Mouse (Mus musculus) kidney, adult 2 months (tissue): ENCODE measurements around the gene Olfr56. TPM values are rescaled to one million over a fixed set of nuclear protein-coding genes. Genes with fewer than 3 reads are reported as not detected.

Source experiments
- DNase-seq: peaks from one replicate; pipeline ENCODE4 v3.0.0; 2021
- H3K27ac ChIP-seq: fragments of 200-500 bp; 2 replicates; pipeline ENCODE4 v1.5.1; 2012; ENCODE audit warnings: low read depth, low read length, control low read depth, inconsistent platforms; ENCODE audit not compliant: insufficient read depth
- H3K27me3 ChIP-seq: fragments of 200-500 bp; replicated peaks from 2 replicates; pipeline ENCODE4 v1.6.1; 2012; ENCODE audit warnings: mild to moderate bottlenecking, moderate library complexity, low read length, inconsistent platforms; ENCODE audit not compliant: control insufficient read depth, insufficient read depth
- H3K36me3 ChIP-seq: fragments of 200-500 bp; 2 replicates; pipeline ENCODE4 v1.6.1; 2012; ENCODE audit warnings: mild to moderate bottlenecking, moderate library complexity, low read length, inconsistent platforms; ENCODE audit not compliant: control insufficient read depth, insufficient read depth
- H3K4me1 ChIP-seq: fragments of 200-500 bp; 2 replicates; pipeline ENCODE4 v1.6.1; 2011; ENCODE audit warnings: low read length; ENCODE audit not compliant: control insufficient read depth, insufficient read depth
- H3K4me3 ChIP-seq: fragments of 200-500 bp; 2 replicates; pipeline ENCODE4 v1.5.1; 2011; ENCODE audit warnings: mild to moderate bottlenecking, low read depth, low read length, control low read depth; ENCODE audit not compliant: insufficient read depth
- CTCF ChIP-seq: fragments of 200-500 bp; conservative IDR thresholded peaks from 2 replicates; pipeline ENCODE4 v1.5.1; 2011; ENCODE audit warnings: low read depth, mild to moderate bottlenecking, control low read depth, low read length, moderate library complexity, mixed read lengths; ENCODE audit not compliant: insufficient read depth, insufficient read length
- POLR2A ChIP-seq: fragments of 200-500 bp; IDR thresholded peaks from one replicate; pipeline ENCODE4 v1.6.1; 2011; ENCODE audit warnings: low read depth, low read length, control low read depth
- WGBS: fragments of 180-500 bp; shearing (Covaris S2); methylation state at CpG from one replicate; pipeline ENCODE4 v1.1.7; 2018; 5-methylcytosine and 5-hydroxymethylcytosine counted together
- polyA plus RNA-seq: library from polyadenylated mRNA; depleted of rRNA; stranded (reverse); fragments of >200 nt; gene quantifications from 2 replicates; pipeline ENCODE4 v1.2.3, GENCODE M21; 2012

Olfr56 gene
- polyA plus RNA-seq, 1 experiment: 0.16 TPM

- Histone ChIP-seq H3K4me3 (no peak overlapping the region), H3K27ac (peak overlapping the region; percentile 97), H3K27me3 (no peaks in the 10 kb centered on the region), H3K36me3 (no peaks in the 10 kb centered on the region), H3K4me1 (peaks cover 31% of the 10 kb centered on the region)
- DNase-seq: no peak
- 75% methylated on average over 1 of the region's 1 CpGs for WGBS
- TF ChIP-seq POLR2A (no peak), CTCF (no peak)
Observed at GRCm38 (mm10) chr11:49080636-49081035, 101.9 kb downstream of the Olfr56 start.

- peak overlapping the region; percentile 97 for H3K27ac ChIP-seq
- peak; percentile 77 for DNase-seq
- no peaks in the 10 kb centered on the region for H3K27me3 ChIP-seq
- H3K4me1 ChIP-seq: peaks cover 31% of the 10 kb centered on the region
- H3K4me3 ChIP-seq: no peak overlapping the region
- H3K36me3 ChIP-seq: no peaks in the 10 kb centered on the region
- WGBS: 45% methylated on average over 4 of the region's 4 CpGs
- TF ChIP-seq CTCF (no peak), POLR2A (no peak)
Observed at GRCm38 (mm10) chr11:49081356-49081755, 102.7 kb downstream of the Olfr56 start.

- peak overlapping the region; percentile 97 for H3K27ac ChIP-seq
- no peak for TF ChIP-seq CTCF
- no peak for TF ChIP-seq POLR2A
- DNase-seq: peak; percentile 86
- 33% methylated on average over 3 of the region's 3 CpGs for WGBS
- H3K4me3 ChIP-seq: no peak overlapping the region
- H3K27me3 ChIP-seq: no peaks in the 10 kb centered on the region
- no peaks in the 10 kb centered on the region for H3K36me3 ChIP-seq
- peaks cover 34% of the 10 kb centered on the region for H3K4me1 ChIP-seq
Observed at GRCm38 (mm10) chr11:49081886-49082285, 103.2 kb downstream of the Olfr56 start.

GRCm38 (mm10) chr11:49083146-49083545 lies 104.5 kb downstream of the Olfr56 start:
- Histone ChIP-seq H3K27ac (peak overlapping the region; percentile 41; the same call in 1 of the 2 replicates), H3K4me3 (no peak overlapping the region), H3K4me1 (peaks cover 31% of the 10 kb centered on the region), H3K27me3 (no peaks in the 10 kb centered on the region), H3K36me3 (no peaks in the 10 kb centered on the region)
- TF ChIP-seq CTCF (no peak), POLR2A (no peak)
- WGBS: 83% methylated on average over 1 of the region's 1 CpGs
- DNase-seq: no peak

GRCm38 (mm10) chr11:49083808-49084207 lies 105.1 kb downstream of the Olfr56 start:
- DNase-seq: no peak
- H3K27ac ChIP-seq: no peak overlapping the region
- TF ChIP-seq CTCF: no peak
- TF ChIP-seq POLR2A: no peak
- 85% methylated on average over 3 of the region's 3 CpGs for WGBS
- no peaks in the 10 kb centered on the region for H3K27me3 ChIP-seq
- no peaks in the 10 kb centered on the region for H3K36me3 ChIP-seq
- H3K4me3 ChIP-seq: no peak overlapping the region
- H3K4me1 ChIP-seq: peaks cover 31% of the 10 kb centered on the region

- peaks cover 34% of the 10 kb centered on the region for H3K4me1 ChIP-seq
- H3K4me3 ChIP-seq: no peak overlapping the region
- no peaks in the 10 kb centered on the region for H3K36me3 ChIP-seq
- H3K27me3 ChIP-seq: no peaks in the 10 kb centered on the region
- TF ChIP-seq CTCF: no peak
- TF ChIP-seq POLR2A: no peak
- 63% methylated on average over 1 of the region's 1 CpGs for WGBS
- H3K27ac ChIP-seq: peak overlapping the region; percentile 65
- no peak for DNase-seq
Observed at GRCm38 (mm10) chr11:49084385-49084784, 105.7 kb downstream of the Olfr56 start.

- Histone ChIP-seq H3K4me3 (no peak overlapping the region), H3K27ac (peak overlapping the region; percentile 65), H3K4me1 (peaks cover 32% of the 10 kb centered on the region), H3K36me3 (no peaks in the 10 kb centered on the region), H3K27me3 (no peaks in the 10 kb centered on the region)
- DNase-seq: peak; percentile 66
- 25% methylated on average over 3 of the region's 3 CpGs for WGBS
- peak; percentile 42 for TF ChIP-seq CTCF
- TF ChIP-seq POLR2A: no peak
Observed at GRCm38 (mm10) chr11:49084875-49085274, 106.2 kb downstream of the Olfr56 start.

GRCm38 (mm10) chr11:49086858-49087361 lies 108.2 kb downstream of the Olfr56 start:
- Histone ChIP-seq H3K4me1 (peaks cover 25% of the 10 kb centered on the region; the same call in 1 of the 2 replicates), H3K4me3 (peak overlapping the region; percentile 55), H3K27me3 (no peaks in the 10 kb centered on the region), H3K27ac (peak overlapping the region; percentile 93), H3K36me3 (no peaks in the 10 kb centered on the region)
- 52% methylated on average over 6 of the region's 6 CpGs for WGBS
- TF ChIP-seq POLR2A: no peak
- TF ChIP-seq CTCF: no peak
- peak; percentile 23 for DNase-seq
